Mouse (Mus musculus) kidney, embryonic 16.5 days (tissue): ENCODE data around the gene Tro. TPM values are rescaled to one million over a fixed set of nuclear protein-coding genes. Genes with fewer than 3 reads are reported as not detected.
A peak's percentile ranks its signal among the peaks of the same experiment; 100 is the strongest.

Experiments used
- ATAC-seq: fragments of 200-750 bp; cut with Nextera tagmentation; 2 replicates; pipeline ENCODE4 v1.8.0; 2017; ENCODE audit warnings: moderate TSS enrichment; ENCODE audit not compliant: low FRiP score, low TSS enrichment
- H3K27ac ChIP-seq: fragments of 300-500 bp; sonication (generic); 2 replicates; pipeline ENCODE4 v1.5.1; 2014; ENCODE audit warnings: low read length
- H3K27me3 ChIP-seq: fragments of 300-500 bp; sonication (generic); 2 replicates; pipeline ENCODE4 v1.6.1; 2014; ENCODE audit warnings: low read length, control low read depth, mixed read lengths; ENCODE audit not compliant: insufficient read depth
- H3K36me3 ChIP-seq: fragments of 300-500 bp; sonication (generic); 2 replicates; pipeline ENCODE4 v1.6.1; 2014; ENCODE audit warnings: low read length, control low read depth, mixed read lengths; ENCODE audit not compliant: insufficient read depth
- H3K4me1 ChIP-seq: fragments of 300-500 bp; sonication (generic); 2 replicates; pipeline ENCODE4 v1.6.1; 2014; ENCODE audit warnings: low read length, control low read depth, mixed read lengths; ENCODE audit not compliant: insufficient read depth
- H3K4me2 ChIP-seq: fragments of 300-500 bp; sonication (generic); replicated peaks from 2 replicates; pipeline ENCODE4 v1.6.1; 2014; ENCODE audit warnings: low read depth, low read length
- H3K4me3 ChIP-seq: fragments of 300-500 bp; sonication (generic); 2 replicates; pipeline ENCODE4 v1.5.1; 2014; ENCODE audit warnings: mild to moderate bottlenecking, low read length
- H3K9ac ChIP-seq: fragments of 300-500 bp; sonication (generic); replicated peaks from 2 replicates; pipeline ENCODE4 v1.6.1; 2014; ENCODE audit warnings: low read length
- H3K9me3 ChIP-seq: fragments of 300-500 bp; sonication (generic); 2 replicates; pipeline ENCODE4 v1.6.1; 2016; ENCODE audit warnings: low read length, control low read depth
- WGBS: fragments of 180-500 bp; shearing (Covaris S2); extraction: QIAGEN DNeasy Blood & Tissue Kit; methylation state at CpG from one replicate; pipeline ENCODE4 v1.1.7; 2014; 5-methylcytosine and 5-hydroxymethylcytosine counted together
- polyA plus RNA-seq: library from polyadenylated mRNA; unstranded; fragments of >200 nt; fragmentation: Nextera tagmentation; extraction: Ambion mirVana; gene quantifications from 2 replicates; pipeline ENCODE4 v1.2.1, GENCODE M21; 2015

The Tro gene
- polyA plus RNA-seq = 21.4 and 22.8 TPM in 2 replicates

DNA sequence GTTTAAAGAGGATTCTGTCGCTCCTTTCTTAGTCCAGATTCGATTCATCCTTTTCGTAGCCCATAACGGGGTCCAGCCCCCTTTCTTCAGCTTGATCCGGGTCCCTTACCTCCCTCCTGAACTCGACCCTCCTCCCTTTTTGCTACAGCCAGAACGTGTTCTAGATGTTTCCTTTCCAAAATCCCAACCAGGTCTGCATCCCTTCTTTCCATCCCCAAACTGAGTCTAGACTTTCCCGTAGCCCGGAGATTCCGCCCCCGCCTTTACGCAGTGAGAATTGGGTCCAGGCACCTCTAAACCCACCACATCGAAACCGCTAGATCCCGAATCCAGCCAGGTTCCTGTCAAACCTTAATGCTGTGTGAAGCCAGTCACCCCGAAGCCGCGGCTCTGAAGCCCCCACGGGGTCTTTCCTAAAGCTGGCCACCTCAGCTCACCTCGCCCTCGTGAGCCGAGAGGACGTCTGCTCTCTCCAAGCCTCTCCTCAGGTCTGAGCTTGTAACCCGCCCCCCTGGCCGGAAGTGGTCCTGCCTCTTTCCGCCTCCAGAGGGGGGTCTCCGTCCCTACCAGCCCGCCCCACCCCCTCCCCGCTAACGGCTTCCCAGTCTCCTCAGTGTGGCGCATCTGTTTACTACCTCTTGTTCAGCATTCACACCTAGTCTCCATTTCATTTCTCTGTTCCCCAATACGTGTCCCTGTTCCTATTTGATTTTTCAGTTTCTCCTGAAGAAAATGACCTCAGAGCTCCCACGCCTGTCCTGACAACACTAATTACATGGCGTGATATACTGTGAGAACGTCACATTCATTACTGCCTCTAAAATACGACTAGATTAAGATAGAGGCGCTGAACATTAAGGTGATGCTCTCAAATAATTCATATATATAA, at the start of gene Tro:
Gene Tro (minus strand): TSS at position 676 of the 889 bp plus-strand sequence.
- H3K4me3 ChIP-seq = peak within 1 kb of the TSS; percentile 57
- no peaks in the 10 kb centered on the region for H3K9me3 ChIP-seq
- peak within 1 kb of the TSS; percentile 67 for H3K9ac ChIP-seq
- H3K4me2 ChIP-seq = peak within 1 kb of the TSS; percentile 59
- H3K36me3 ChIP-seq = 0 out of 2 replicates have a peak, but pooled peaks cover 4% of the 10 kb centered on the region
- no peaks in the 10 kb centered on the region for H3K4me1 ChIP-seq
- peaks cover 15% of the 10 kb centered on the region; the same call in 1 of the 2 replicates for H3K27me3 ChIP-seq
- peak; percentile 95 for ATAC-seq
- 26% methylated on average over 37 of the region's 37 CpGs for WGBS
- H3K27ac ChIP-seq = no peak within 1 kb of the TSS

- 43% methylated on average over 1 of the region's 1 CpGs for WGBS
- H3K4me3 ChIP-seq = no peak overlapping the region
- no peaks in the 10 kb centered on the region for H3K4me1 ChIP-seq
- H3K4me2 ChIP-seq = no peak overlapping the region
- no peak overlapping the region for H3K27ac ChIP-seq
- no peak for ATAC-seq
- no peak overlapping the region for H3K9ac ChIP-seq
- H3K36me3 ChIP-seq = no peaks in the 10 kb centered on the region
- H3K27me3 ChIP-seq = no peaks in the 10 kb centered on the region; the same call in 1 of the 2 replicates
- no peaks in the 10 kb centered on the region for H3K9me3 ChIP-seq
Observed at GRCm38 (mm10) chrX:150677505-150677904, 20.1 kb upstream of the Tro start.

- no peak overlapping the region for H3K27ac ChIP-seq
- no peaks in the 10 kb centered on the region for H3K9me3 ChIP-seq
- H3K4me2 ChIP-seq = no peak overlapping the region
- no peak overlapping the region for H3K4me3 ChIP-seq
- 31% methylated on average over 4 of the region's 4 CpGs for WGBS
- no peak for ATAC-seq
- H3K27me3 ChIP-seq = peaks cover 12% of the 10 kb centered on the region; the same call in 1 of the 2 replicates
- no peaks in the 10 kb centered on the region for H3K4me1 ChIP-seq
- H3K9ac ChIP-seq = no peak overlapping the region
- no peaks in the 10 kb centered on the region for H3K36me3 ChIP-seq
Observed at GRCm38 (mm10) chrX:150662809-150663208, 5.4 kb upstream of the Tro start.

- H3K4me2 ChIP-seq = peak overlapping the region; percentile 59
- H3K4me3 ChIP-seq = peak overlapping the region; percentile 57; the same call in 1 of the 2 replicates
Observed at GRCm38 (mm10) chrX:150657797-150658118, 375 bp upstream of the Tro start.

GRCm38 (mm10) chrX:150656122-150656907, 1.1 kb downstream of the Tro start:
- WGBS = 49% methylated on average over 28 of the region's 44 CpGs
- Histone ChIP-seq H3K27me3 (peaks cover 15% of the 10 kb centered on the region; the same call in 1 of the 2 replicates), H3K4me3 (peak overlapping the region; percentile 57), H3K4me1 (no peaks in the 10 kb centered on the region), H3K27ac (no peak overlapping the region), H3K9me3 (no peaks in the 10 kb centered on the region), H3K4me2 (peak overlapping the region; percentile 59), H3K36me3 (0 out of 2 replicates have a peak, but pooled peaks cover 4% of the 10 kb centered on the region), H3K9ac (peak overlapping the region; percentile 67)
- ATAC-seq = peak; percentile 73

More at GRCm38 (mm10) chrX:150657797-150658118, 375 bp upstream of the Tro start:
- Histone ChIP-seq H3K4me1 (no peaks in the 10 kb centered on the region), H3K36me3 (0 out of 2 replicates have a peak, but pooled peaks cover 4% of the 10 kb centered on the region), H3K9me3 (no peaks in the 10 kb centered on the region), H3K27ac (no peak overlapping the region), H3K27me3 (peaks cover 15% of the 10 kb centered on the region; the same call in 1 of the 2 replicates), H3K9ac (no peak overlapping the region)
- WGBS = 51% methylated on average over 3 of the region's 3 CpGs
- no peak for ATAC-seq

GRCm38 (mm10) chrX:150636421-150636820, 21.0 kb downstream of the Tro start:
- ATAC-seq = no peak
- Histone ChIP-seq H3K36me3 (no peaks in the 10 kb centered on the region), H3K27me3 (peaks cover 3% of the 10 kb centered on the region; the same call in 1 of the 2 replicates), H3K27ac (no peak overlapping the region), H3K4me1 (no peaks in the 10 kb centered on the region), H3K9ac (no peak overlapping the region), H3K9me3 (no peaks in the 10 kb centered on the region), H3K4me3 (no peak overlapping the region), H3K4me2 (no peak overlapping the region)
- WGBS = 68% methylated on average over 1 of the region's 1 CpGs

- 91% methylated on average over 2 of the region's 2 CpGs for WGBS
- no peak overlapping the region for H3K4me3 ChIP-seq
- H3K9me3 ChIP-seq = no peaks in the 10 kb centered on the region
- no peak overlapping the region for H3K27ac ChIP-seq
- no peak overlapping the region for H3K9ac ChIP-seq
- no peak for ATAC-seq
- H3K4me2 ChIP-seq = no peak overlapping the region
- no peaks in the 10 kb centered on the region for H3K4me1 ChIP-seq
- H3K36me3 ChIP-seq = no peaks in the 10 kb centered on the region
- peaks cover 9% of the 10 kb centered on the region; the same call in 1 of the 2 replicates for H3K27me3 ChIP-seq
Observed at GRCm38 (mm10) chrX:150598882-150599281, 58.5 kb downstream of the Tro start.

Other genes with a start within 250 kb of the Tro start
- gene Tmem29, start 198.4 kb downstream of the Tro start, polyA plus RNA-seq = 34.5 and 35.3 TPM in 2 replicates
- 76.5 and 82.1 TPM in 2 replicates for gene Alas2, start 110.2 kb downstream of the Tro start, polyA plus RNA-seq
- gene Pfkfb1, start 69.4 kb downstream of the Tro start, polyA plus RNA-seq = 5.2 and 6.2 TPM in 2 replicates
- gene Apex2, start 67.7 kb downstream of the Tro start, polyA plus RNA-seq = 23.7 and 24.5 TPM in 2 replicates
- 723 and 769 TPM in 2 replicates for gene Maged2, start 156.8 kb upstream of the Tro start, polyA plus RNA-seq